Mouse (Mus musculus) ovary, adult 18-20 months (tissue): Measurements from ENCODE around the gene Gstp3.
"Not testable (repeated sequence)": the region's sequence is repeated elsewhere in the genome, so short reads cannot be mapped to it uniquely, and the experiment has no call there.

ENCODE experiments used
- DNase-seq: peaks from one replicate; pipeline ENCODE4 v3.0.0; 2022; ENCODE audit warnings: low spot score, mixed read lengths

The Gstp3 gene

DNA sequence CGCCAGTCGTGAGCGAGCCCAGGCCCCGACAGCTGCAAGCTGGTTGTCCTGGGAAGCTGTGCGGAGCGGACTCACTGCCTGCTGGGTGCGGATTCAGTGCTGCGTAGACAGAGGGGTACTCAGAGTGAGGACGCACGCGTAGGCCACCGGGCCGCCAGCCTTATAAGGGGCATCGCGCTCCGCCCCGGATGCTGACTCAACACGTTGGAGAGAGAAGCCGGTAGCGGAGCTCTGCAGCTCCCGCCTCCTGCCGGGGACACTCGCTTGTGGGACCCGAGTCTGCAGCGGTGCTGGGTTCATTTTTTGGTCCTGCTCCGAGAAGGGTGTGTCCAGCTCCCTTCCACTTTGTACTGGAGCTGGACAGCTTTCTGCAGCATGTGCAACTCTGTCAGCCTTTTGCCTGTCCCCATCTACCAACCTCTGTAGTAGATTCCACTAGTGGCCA, 21.6 kb downstream of the Gstp3 start, which contains the start of gene Gstp1:
Gene Gstp1, minus strand, starts transcription at position 198 of the 445 bp plus-strand sequence.
- DNase-seq: peak; percentile 85

DNA sequence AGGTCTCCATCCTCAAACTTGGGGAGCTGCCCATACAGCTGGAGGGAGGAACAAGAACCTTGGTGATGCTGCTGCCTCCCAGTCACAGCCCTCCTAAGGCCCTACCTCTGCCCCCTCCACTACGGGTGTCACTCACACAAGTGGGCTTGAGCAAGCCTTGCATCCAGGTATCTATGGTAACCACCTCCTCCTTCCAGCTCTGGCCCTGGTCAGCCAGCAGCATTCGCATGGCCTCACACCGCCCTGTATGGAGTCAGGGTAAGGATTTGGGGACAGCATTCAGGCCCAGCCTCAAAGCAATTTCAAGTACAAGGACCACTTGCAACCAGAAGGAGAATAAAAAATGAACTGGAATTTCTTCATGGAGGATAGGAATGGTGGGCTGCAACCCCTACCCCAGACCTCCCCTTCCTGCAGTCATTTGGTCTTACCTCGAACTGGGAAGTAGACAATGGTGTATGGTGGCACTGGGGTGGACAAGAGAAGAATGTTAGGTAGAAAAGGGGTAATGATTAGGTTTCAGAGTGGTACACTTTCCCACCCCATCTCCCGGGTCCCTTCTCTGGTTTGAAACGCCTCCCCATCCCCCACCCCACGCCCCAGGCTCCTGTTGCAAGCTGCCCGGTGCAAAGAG, 22.1 kb downstream of the Gstp3 start:
- not testable (repeated sequence) for DNase-seq

DNA sequence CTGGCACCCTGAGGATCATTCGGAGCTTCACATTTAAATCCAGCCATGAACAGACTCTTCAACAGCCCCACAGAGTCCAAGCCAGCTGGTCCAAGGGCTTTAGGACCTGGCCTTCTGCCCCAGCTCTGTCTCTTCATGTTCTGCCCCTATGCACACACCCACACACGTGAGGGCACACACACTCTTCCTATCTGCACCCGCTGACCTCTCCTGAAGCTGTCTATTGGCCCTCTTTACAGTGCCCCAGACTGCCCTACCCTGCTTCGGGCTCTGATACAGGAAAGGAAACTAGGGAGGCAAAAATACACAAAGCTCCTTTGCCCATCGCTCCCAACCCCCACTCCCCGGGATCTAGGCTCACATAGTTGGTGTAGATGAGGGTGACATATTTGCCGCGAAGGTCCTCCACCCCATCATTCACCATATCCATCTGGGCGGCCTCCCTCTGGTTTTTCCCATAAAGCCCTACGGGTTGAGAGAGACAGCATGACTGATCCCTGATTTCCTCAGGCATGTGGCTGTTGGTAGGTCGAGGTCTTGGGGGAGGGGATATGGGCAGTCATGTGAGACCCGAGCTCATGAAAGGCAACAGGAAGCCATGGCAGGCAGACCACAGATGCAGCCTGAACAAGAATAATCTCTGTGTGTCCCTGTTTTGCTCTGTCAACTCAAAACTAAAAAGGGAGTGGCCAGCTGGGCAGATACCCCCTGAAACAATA, 22.9 kb downstream of the Gstp3 start:
- no peak for DNase-seq

DNA sequence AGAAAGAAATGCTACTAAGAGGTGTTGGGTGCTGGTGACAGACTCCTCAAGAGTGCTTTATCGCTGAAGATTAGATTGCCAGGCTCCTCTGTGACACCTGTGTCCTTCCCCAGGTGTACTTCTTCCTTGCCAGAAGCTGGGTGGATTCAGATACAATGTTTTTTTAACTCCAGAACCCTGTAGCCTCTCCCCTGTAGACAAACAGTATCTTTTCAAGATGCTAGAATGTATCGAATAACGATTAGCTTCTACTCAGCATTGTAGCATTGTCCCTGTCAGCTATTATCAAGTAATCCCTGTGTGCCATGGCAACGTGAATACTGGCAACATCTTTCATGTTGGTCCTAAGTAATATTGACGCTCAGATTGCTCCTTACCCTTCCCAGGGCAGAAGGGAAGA, 25.6 kb downstream of the Gstp3 start:
- no peak for DNase-seq

DNA sequence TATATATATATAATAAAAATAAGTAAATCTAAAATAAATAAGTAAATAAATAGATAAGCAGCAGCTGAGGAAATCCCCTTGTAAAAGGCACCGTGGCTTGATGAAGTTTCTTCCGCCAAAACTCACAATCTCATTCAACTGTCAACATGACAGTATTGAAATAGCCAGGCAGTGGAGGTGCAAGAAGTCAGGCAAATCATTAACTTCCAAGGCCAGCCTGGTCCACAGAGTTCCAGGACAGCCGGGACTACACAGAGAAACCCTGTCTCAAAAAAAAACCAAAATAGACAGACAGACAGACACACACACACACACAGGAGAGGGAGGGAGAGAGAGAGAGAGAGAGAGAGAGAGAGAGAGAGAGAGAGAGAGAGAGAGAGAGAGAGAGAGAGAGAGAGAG, 26.1 kb downstream of the Gstp3 start:
- DNase-seq: no peak

DNA sequence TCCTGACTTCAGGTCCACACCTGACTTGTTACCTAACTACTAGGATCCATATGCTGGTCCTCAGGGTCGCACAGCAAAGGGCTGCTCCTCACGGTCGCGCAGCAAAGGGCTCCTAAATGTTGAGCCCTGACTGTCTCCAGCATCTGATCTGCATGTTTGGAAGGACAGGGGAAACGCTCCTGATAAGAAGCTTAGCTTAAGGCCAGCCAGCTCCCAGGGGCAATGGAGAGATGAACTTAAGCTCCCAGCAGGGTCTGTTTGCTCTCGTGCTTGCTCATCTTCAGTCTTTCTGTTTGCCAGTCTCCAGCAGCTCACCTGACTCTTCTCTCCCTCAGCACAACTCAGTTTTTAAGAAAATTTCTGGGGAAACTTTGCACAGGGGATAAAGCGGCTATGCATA, 26.7 kb downstream of the Gstp3 start:
- DNase-seq: no peak

DNA sequence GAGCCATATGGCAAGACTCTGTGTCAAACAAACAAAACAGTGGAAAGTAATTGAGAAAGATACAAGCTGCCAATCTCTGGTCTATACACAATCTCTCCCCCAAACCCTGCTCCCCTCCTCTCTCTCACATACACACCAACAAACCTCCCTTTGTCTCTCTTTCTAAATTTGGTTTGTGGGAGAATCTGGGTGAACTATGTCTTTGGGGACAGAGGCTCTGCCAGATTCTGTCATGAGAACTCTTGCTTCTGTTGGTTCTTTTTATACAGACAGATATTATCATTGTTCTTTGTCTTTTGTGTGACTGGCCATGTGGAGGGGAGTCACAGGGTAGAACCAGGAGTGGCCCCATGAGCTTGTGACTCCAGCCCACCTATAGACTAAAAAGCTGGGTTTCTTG, 31.8 kb downstream of the Gstp3 start:
- no peak for DNase-seq

DNA sequence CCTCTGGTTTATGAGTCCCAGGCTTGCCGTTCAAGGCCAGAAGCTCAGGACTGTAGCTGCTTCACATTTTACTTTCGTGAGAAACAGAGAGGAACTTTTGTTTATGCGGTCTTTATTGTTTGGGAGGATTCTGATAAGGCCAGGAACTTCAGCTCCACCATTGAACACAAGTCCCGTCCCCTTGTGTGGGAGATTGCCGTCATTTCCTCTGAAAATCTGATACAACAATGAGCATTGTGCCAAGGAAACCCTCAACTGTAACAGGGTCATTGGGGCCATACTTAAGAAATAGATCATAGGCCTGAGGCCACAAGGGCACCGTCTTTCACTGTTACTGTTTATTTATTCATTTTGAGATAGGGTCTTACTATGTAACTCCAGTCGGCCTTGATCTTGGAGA, 36.2 kb downstream of the Gstp3 start:
- DNase-seq: no peak

DNA sequence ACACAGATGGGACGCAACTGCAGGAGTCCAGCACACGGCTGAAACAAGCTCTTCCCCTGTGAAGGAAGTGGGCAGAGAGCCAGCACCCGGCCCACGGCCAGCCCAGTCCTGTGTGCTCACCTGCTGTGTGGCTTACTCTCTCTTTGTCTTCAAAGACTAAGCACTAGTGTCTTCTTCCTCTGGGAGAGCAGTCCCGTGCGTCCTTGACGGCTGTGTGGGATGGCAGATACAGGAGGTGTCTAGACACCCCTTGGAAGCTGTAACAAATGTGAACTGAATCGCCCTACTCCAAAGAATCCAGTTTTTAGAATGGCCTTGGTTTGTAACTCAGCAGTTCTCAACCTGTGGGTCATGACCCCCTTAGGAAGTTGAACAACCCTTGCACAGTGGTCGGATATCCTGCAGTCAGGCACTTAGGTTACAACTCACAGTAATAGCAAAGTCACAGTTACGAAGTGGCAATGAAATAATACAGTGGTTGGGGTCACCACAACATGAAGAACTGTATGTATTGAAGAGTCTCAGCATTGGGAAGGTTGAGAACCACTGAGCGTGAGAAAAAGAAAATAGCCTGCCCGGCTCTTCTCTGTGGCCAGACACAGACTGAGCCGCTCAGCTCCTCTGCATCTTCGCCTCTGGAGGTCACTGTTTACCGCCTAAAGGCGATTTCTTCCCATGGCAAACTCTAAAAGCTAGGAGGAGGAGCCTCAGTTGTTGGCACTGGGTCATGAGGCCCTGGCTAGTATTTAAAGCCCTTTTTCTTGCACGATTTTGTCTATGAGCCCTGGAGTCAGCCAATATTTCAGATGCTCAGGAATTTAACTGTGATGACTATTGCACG, 40.4 kb downstream of the Gstp3 start:
- peak; percentile 81 for DNase-seq

DNA sequence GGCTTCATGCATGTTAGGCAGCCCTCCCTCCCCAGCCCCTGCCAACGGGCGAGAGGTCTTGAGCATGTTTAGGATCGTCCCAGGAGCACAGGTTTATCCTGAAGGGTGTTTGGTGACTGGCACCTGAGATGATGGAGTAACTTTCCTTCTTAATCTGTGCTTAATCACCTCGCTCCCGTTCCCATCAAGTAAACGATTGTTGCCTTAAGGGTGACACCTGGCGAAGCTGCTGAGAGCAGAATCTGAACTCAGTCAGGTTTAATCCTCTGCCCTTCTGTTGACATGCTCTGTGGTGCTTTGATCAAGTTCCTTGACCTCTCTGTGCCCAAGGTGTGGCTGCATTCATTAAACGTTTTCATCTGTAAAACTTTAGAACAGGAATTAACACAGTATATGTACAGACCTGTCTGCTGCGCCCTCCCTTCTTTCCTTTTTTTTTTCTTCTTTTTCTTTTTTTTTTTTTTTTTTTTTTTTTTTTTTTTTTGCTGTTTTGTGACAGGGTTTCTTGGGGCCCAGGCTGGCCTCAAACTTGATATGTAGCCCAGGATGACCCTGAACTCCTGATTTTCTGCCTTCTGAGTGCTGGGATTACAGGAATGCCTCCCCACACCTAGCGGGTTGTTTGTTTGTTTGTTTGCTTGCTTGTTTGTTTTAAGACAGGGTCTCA, 41.3 kb downstream of the Gstp3 start:
- no peak for DNase-seq

DNA sequence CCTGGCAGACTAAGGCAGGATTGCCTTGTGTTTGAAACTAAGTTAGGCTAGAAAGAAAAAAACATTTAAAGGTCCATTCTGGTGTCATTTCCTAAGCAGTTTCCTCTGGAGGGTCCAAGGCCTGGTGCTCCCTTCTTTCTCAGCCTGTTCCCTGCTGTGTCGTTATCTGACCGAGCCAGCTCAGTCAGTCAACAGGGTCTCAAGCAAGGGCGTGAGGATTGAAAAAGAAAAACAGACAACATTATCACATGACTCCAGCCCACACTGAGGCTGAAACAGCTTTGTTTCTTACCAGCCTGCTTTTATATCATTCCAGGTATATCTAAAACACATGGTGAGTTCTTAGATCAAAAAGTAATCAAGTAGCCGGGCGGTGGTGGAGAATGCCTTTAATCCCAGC, 43.7 kb downstream of the Gstp3 start:
- no peak for DNase-seq

DNA sequence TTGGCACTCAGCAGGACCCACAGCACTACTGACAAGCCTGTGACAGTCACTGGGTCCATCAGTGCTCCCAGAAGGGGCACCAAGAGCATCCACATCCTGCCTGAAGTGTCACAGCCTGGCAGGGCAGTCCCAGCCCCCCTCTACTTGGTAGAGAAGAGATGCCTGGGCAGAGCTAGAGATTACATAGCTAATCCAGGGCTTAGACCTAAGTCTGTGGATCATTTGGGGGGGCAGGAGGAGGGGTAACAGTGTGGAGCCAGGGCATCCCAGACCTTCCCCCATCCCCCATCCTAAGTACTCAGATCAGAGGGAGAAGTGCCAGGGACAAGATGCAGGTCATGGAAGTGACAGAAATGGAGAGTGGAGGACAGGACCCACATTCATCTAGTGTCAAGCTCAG, 44.6 kb downstream of the Gstp3 start:
- DNase-seq: no peak

DNA sequence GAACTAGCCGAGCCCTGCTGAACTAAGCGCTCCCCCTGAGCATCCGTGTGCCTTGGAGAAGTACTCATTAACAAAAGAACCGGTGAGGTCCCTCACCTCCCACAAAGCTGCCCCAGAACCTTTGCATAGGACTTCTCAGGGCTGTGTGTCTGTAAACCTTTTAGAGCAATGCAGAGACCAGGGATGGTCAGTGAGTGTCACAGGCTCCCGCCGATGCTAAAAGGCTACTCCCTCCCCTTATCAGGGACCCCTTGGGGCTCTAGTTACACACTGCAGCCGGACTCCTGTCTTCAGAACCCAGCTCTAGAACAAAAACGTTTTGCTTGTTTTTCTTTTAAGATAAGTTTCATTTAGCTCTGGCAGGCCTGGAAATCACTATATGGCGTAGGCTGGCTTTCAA, 46.3 kb downstream of the Gstp3 start:
- no peak for DNase-seq

DNA sequence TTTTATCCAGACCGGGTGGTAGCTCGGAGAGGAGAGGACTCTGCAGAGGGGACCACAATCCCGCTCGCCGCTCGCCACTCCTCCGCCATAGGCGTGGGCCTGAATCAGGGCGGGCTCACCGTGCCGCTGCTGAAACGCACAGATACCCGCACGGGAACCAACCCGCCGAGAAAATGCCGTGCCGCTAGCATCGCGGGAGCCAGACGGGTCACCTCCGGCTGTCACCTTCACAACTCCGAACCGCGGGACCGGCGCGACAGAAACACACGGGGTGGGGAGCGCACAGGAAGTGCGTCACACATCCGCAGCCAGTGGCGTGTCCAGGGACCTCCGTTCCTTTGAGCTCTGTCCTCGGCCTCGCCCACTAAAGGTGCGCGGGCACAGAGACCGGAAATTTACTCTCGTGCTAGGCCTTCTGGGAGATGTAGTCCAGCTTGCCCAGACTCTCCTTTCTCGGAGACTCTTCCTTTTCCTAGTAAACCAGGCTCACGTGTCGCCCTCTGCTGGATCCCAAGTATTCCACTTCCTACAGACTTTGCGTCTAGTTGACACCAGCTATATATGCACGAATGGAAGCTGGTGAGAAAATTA, 46.8 kb downstream of the Gstp3 start, which contains the start of gene Ndufv1:
Gene Ndufv1, minus strand, starts transcription at position 375 of the 591 bp plus-strand sequence.
- DNase-seq: peak; percentile 98

DNA sequence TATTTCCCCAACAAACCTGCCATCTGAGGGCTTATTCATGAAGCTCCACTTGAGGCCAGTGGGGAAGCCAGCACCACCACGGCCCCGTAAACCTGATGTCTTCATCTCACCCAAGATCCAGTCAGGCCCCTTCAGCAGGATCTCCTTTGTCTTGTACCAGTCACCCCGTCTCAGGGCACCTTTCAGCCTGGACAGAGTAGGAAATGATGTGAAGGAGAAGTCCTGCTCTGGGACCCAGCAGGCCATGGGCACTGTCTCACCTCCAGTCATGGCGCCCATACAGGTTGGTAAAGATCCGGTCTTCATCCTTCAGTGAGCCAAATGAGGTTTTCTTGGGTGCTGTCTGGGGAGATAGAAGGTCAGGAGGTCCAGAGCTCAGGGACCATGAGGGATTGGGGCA, 48.3 kb downstream of the Gstp3 start:
- no peak for DNase-seq
